Mouse (Mus musculus): ENCODE measurements around the gene Plrg1. TPM values are rescaled to one million over a fixed set of nuclear protein-coding genes. Genes with fewer than 3 reads are reported as not detected.

Plrg1 gene
- total RNA-seq, 2 experiments from 2014 or later, result 22.8 to 23.0 TPM

DNA sequence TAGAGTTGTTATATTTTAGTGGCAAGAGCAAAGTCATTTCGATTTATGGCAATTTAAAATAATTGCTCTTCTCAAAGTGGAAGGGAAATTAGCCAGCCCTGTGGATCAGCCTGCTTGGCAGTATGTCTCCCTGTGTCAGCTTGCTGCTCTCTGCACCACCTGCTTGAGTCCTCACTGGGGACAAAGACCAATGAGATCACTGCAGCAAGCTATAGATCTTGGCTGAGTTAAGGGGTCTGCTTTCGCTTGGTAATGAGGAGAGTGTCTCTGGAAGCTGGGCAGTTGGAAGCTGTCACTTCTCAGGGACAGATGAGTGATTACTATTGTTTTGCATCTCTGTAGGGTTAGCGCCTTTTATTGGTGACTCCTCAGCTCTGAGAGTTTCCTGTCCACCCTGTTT is 57.5 kb downstream of the Plrg1 start:
- no peak overlapping the region for H3K27ac ChIP-seq
- no peak for DNase-seq
- no peak for TF ChIP-seq CTCF (IDR thresholded peaks at IDR 0.05)
- no peak overlapping the region for H3K4me3 ChIP-seq
- intact Hi-C loops (cut with DNase I), result loop anchor here (5.0 kb wide), 1 partner anchor 109 kb away; no protein-coding TSS in a partner anchor

DNA sequence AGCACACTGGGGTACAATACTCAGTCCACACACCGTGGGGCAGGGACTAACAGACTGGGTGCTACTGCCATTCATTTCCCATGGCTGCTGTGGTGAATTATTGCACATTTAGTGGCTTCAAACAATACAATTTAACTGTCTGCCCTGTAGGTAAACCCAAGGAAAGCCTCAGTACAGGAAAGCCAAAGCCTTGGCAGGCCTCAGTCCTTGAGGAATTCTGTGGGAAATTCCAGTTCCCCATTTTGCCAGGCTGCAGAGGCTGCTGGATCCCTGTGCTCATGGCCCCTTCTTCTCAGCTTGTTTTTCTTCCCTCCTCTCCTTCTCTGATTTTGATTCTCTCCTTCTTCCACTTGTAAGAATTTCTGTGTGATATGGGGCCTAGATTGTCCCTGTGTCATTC is 59.6 kb downstream of the Plrg1 start:
- intact Hi-C loops (cut with DNase I), result loop anchor here (5.0 kb wide), 1 partner anchor 107 kb away; no protein-coding TSS in a partner anchor
- H3K4me3 ChIP-seq, result no peak overlapping the region
- no peak for TF ChIP-seq CTCF (IDR thresholded peaks at IDR 0.05)
- peak overlapping the region; percentile 16; the same call in 1 of the 2 replicates for H3K27ac ChIP-seq
- DNase-seq, result no peak

DNA sequence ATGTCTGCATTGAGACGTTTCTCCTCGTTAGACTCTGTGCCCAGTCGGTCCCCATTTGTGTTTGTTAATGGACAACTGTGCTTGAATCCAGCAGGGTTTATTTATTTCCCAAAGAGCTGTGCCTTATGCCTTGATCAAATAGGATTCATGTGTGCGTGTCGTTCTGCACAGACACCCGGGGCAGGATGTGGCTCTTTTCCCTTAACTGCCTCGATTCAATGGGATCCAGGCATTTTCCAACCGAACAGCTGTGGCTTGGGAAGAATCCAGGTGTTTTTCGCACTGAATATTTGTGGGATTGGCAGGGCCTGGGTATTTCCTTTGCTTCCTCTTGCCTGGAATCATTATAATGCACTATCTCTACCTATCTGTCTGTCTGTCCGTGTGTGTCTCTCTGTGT is 62.3 kb downstream of the Plrg1 start:
- DNase-seq, result peak; percentile 26

More for the DNA sequence above, 62.3 kb downstream of the Plrg1 start:
- intact Hi-C loops (cut with DNase I), result no loop called here
- no peak for TF ChIP-seq CTCF (IDR thresholded peaks at IDR 0.05)
- no peak overlapping the region for H3K4me3 ChIP-seq
- no peak overlapping the region; the same call in 1 of the 2 replicates for H3K27ac ChIP-seq

Other genes starting within 250 kb of the Plrg1 start
- under 1 TPM; 0.11 to 0.18 TPM for gene Rbm46, start 179.0 kb upstream of the Plrg1 start, total RNA-seq (2021)
- gene Lrat, start 151.5 kb upstream of the Plrg1 start, total RNA-seq (2021), result under 1 TPM in 1 of 2 experiments, not detected in 1; 0.05 TPM
- not detected for gene Fgg, start 47.8 kb upstream of the Plrg1 start, total RNA-seq (2021)
- not detected for gene Fga, start 29.4 kb upstream of the Plrg1 start, total RNA-seq (2021)
- not detected for gene Fgb, start 5.7 kb upstream of the Plrg1 start, total RNA-seq (2021)
- 1 to 10 TPM in 1 of 2 experiments, under 1 TPM in 1; 0.51 to 1.6 TPM for gene Dchs2, start 72.4 kb downstream of the Plrg1 start, total RNA-seq (2021)

Data from gastrocnemius, adult 2 months (tissue).